Mouse (Mus musculus): Measurements from ENCODE around the gene Ifna5.

GRCm38 (mm10) chr4:88865011-88865569 is 29.8 kb downstream of the Ifna5 start:
- no peak for TF ChIP-seq CTCF (conservative IDR thresholded peaks at IDR 0.05; ENCODE audit: insufficient read depth, insufficient read length, low read depth, low read length)
- TF ChIP-seq POLR2A (IDR thresholded peaks at IDR 0.05; ENCODE audit: low read depth, low read length): no peak

All from kidney, adult 2 months (tissue).